Mouse (Mus musculus) spleen, adult 2 months (tissue): ENCODE data around the gene Hat1. TPM values are rescaled to one million over a fixed set of nuclear protein-coding genes. Genes with fewer than 3 reads are reported as not detected.

Experiments used
- DNase-seq, 2 experiments: peaks; one replicate each; pipeline versions ENCODE4 v3.0.0 to v3.0.0-alpha.2; 2012 to 2021; ENCODE audit warnings: low spot score in 2 of 2, low read depth in 1 of 2
- H3K27ac ChIP-seq: fragments of 200-500 bp; 2 replicates; pipeline ENCODE4 v1.5.1; 2012; ENCODE audit warnings: low read length, inconsistent platforms; ENCODE audit not compliant: insufficient read depth
- H3K27me3 ChIP-seq: fragments of 200-500 bp; 2 replicates; pipeline ENCODE4 v1.6.1; 2012; ENCODE audit warnings: mild to moderate bottlenecking, moderate library complexity, low read length, inconsistent platforms; ENCODE audit not compliant: control insufficient read depth, insufficient read depth
- H3K36me3 ChIP-seq: fragments of 200-500 bp; 2 replicates; pipeline ENCODE4 v1.6.1; 2012; ENCODE audit warnings: mild to moderate bottlenecking, low read length, inconsistent platforms; ENCODE audit not compliant: control insufficient read depth, insufficient read depth
- H3K4me1 ChIP-seq: fragments of 200-500 bp; 2 replicates; pipeline ENCODE4 v1.6.1; 2011; ENCODE audit warnings: inconsistent platforms; ENCODE audit not compliant: control insufficient read depth, insufficient read depth, insufficient read length
- H3K4me3 ChIP-seq: fragments of 200-500 bp; 2 replicates; pipeline ENCODE4 v1.5.1; 2011; ENCODE audit warnings: mild to moderate bottlenecking, inconsistent platforms; ENCODE audit not compliant: insufficient read depth, insufficient read length; ENCODE audit errors: extremely low read depth
- CTCF ChIP-seq: fragments of 200-500 bp; IDR thresholded peaks from 2 replicates; pipeline ENCODE4 v1.5.1; 2011; ENCODE audit warnings: mild to moderate bottlenecking, inconsistent platforms; ENCODE audit not compliant: insufficient read depth, insufficient read length, insufficient replicate concordance; ENCODE audit errors: extremely low read depth
- POLR2A ChIP-seq: fragments of 200-500 bp; IDR thresholded peaks from 2 replicates; pipeline ENCODE4 v1.6.1; 2011; ENCODE audit warnings: low read depth, low read length, inconsistent platforms
- WGBS: fragments of 180-500 bp; shearing (Covaris S2); methylation state at CpG from one replicate; pipeline ENCODE4 v1.1.7; 2018; 5-methylcytosine and 5-hydroxymethylcytosine counted together
- polyA plus RNA-seq: library from polyadenylated mRNA; depleted of rRNA; stranded (reverse); fragments of >200 nt; gene quantifications from 2 replicates; pipeline ENCODE4 v1.2.3, GENCODE M21; 2012

Gene Hat1
- polyA plus RNA-seq, 1 experiment = 2.5 TPM

- no peak overlapping the region for H3K27ac ChIP-seq
- WGBS = 85% methylated on average over 7 of the region's 7 CpGs
- no peak for TF ChIP-seq CTCF
- no peak for TF ChIP-seq POLR2A
These were observed 38.6 kb upstream of the Hat1 start for GRCm38 (mm10) chr2:71350181-71350580.

GRCm38 (mm10) chr2:71350904-71351726, 37.6 kb upstream of the Hat1 start:
- WGBS = 91% methylated on average over 11 of the region's 11 CpGs
- no peak for TF ChIP-seq CTCF
- no peaks in the 10 kb centered on the region for H3K27me3 ChIP-seq
- H3K27ac ChIP-seq = no peak overlapping the region
- H3K4me3 ChIP-seq = no peak overlapping the region
- peaks cover 3% of the 10 kb centered on the region; the same call in 1 of the 2 replicates for H3K4me1 ChIP-seq
- no peak for DNase-seq
- no peaks in the 10 kb centered on the region for H3K36me3 ChIP-seq

More at GRCm38 (mm10) chr2:71350181-71350580, 38.6 kb upstream of the Hat1 start:
- H3K27me3 ChIP-seq = no peaks in the 10 kb centered on the region
- DNase-seq = no peak
- H3K36me3 ChIP-seq = no peaks in the 10 kb centered on the region
- peaks cover 3% of the 10 kb centered on the region; the same call in 1 of the 2 replicates for H3K4me1 ChIP-seq
- no peak overlapping the region for H3K4me3 ChIP-seq

GRCm38 (mm10) chr2:71351727-71351987, 37.1 kb upstream of the Hat1 start:
- 93% methylated on average over 3 of the region's 3 CpGs for WGBS
- no peak for DNase-seq
- Histone ChIP-seq H3K4me1 (peaks cover 3% of the 10 kb centered on the region; the same call in 1 of the 2 replicates), H3K4me3 (no peak overlapping the region), H3K27me3 (no peaks in the 10 kb centered on the region), H3K36me3 (no peaks in the 10 kb centered on the region), H3K27ac (no peak overlapping the region)
- TF ChIP-seq CTCF = no peak
- no peak for TF ChIP-seq POLR2A

GRCm38 (mm10) chr2:71353306-71354054, 35.3 kb upstream of the Hat1 start:
- H3K4me1 ChIP-seq = peaks cover 3% of the 10 kb centered on the region; the same call in 1 of the 2 replicates
- TF ChIP-seq CTCF (no peak), POLR2A (no peak)
- no peaks in the 10 kb centered on the region for H3K27me3 ChIP-seq
- WGBS = 54% methylated on average over 10 of the region's 10 CpGs
- no peak for DNase-seq
- H3K4me3 ChIP-seq = no peak overlapping the region
- no peaks in the 10 kb centered on the region for H3K36me3 ChIP-seq
- H3K27ac ChIP-seq = no peak overlapping the region

DNA sequence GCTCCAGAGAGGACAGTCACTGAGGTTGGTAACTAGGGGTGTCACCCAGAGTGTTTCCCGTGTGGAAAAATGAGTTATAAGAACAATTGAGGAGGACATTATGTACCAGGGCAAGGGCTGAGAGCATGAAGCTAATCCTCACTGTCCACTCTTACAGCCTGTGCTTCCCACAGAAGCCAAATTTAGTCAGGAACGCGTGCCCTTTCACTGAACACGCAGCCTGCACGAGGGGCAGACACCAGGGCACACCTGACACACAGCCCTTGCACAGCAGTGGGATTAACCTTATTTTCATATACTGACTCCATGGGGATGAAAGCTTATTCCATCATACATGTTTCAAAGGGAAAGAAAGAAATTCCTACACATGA, 34.7 kb upstream of the Hat1 start:
- 81% methylated on average over 5 of the region's 5 CpGs for WGBS

GRCm38 (mm10) chr2:71358347-71358746, 30.4 kb upstream of the Hat1 start:
- WGBS = 97% methylated on average over 5 of the region's 5 CpGs
- Histone ChIP-seq H3K27me3 (no peaks in the 10 kb centered on the region), H3K36me3 (0 out of 2 replicates have a peak, but pooled peaks cover 1% of the 10 kb centered on the region), H3K27ac (no peak overlapping the region), H3K4me1 (peaks cover under 1% of the 10 kb centered on the region; the same call in 1 of the 2 replicates), H3K4me3 (no peak overlapping the region)
- TF ChIP-seq POLR2A = no peak
- no peak for TF ChIP-seq CTCF
- DNase-seq = no peak

More for the DNA sequence above, 34.7 kb upstream of the Hat1 start:
- TF ChIP-seq CTCF = no peak
- Histone ChIP-seq H3K4me1 (peaks cover 3% of the 10 kb centered on the region; the same call in 1 of the 2 replicates), H3K27me3 (no peaks in the 10 kb centered on the region), H3K4me3 (no peak overlapping the region), H3K27ac (no peak overlapping the region), H3K36me3 (no peaks in the 10 kb centered on the region)
- DNase-seq = no peak

DNA sequence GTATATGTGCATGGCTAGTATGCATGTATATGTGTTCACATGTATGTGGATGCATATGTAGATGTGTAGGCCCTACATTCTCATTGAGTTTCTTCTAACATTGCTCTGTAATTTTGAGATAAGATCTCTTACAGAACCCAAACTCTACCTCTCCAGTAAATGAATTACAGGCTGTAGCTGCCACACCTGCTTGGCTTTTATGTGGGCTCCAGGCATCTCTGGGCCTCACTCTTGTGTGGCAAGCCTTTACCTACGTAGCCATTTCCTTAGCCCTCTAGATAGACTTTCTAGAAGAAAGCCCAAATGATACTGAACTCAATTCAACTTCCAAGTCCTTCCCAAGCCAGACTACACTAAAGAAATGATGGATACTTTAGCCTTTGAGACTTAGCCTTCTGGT, 28.6 kb upstream of the Hat1 start:
- TF ChIP-seq POLR2A = no peak
- no peak for TF ChIP-seq CTCF
- Histone ChIP-seq H3K4me1 (no peaks in the 10 kb centered on the region), H3K27me3 (no peaks in the 10 kb centered on the region), H3K4me3 (no peak overlapping the region), H3K36me3 (peaks cover 1% of the 10 kb centered on the region; the same call in 1 of the 2 replicates), H3K27ac (no peak overlapping the region)
- no peak for DNase-seq
- 83% methylated on average over 1 of the region's 1 CpGs for WGBS
